Mouse (Mus musculus) liver, embryonic 15.5 days (tissue): ENCODE measurements around the gene Ppp1r12b. TPM values are rescaled to one million over a fixed set of nuclear protein-coding genes. Genes with fewer than 3 reads are reported as not detected.

Source experiments
- ATAC-seq: fragments of 200-750 bp; cut with Nextera tagmentation; 2 replicates; pipeline ENCODE4 v1.8.0; 2017; ENCODE audit warnings: moderate number of reproducible peaks, mild to moderate bottlenecking, moderate library complexity; ENCODE audit not compliant: insufficient read depth
- H3K27ac ChIP-seq: fragments of 300-500 bp; sonication (generic); replicated peaks from 2 replicates; pipeline ENCODE4 v1.5.1; 2015; ENCODE audit warnings: mild to moderate bottlenecking, inconsistent platforms
- H3K27me3 ChIP-seq: fragments of 300-500 bp; sonication (generic); 2 replicates; pipeline ENCODE4 v1.6.1; 2015; ENCODE audit warnings: mild to moderate bottlenecking, inconsistent platforms
- H3K36me3 ChIP-seq: fragments of 300-500 bp; sonication (generic); replicated peaks from 2 replicates; pipeline ENCODE4 v1.6.1; 2015; ENCODE audit warnings: moderate library complexity, mild to moderate bottlenecking, inconsistent platforms
- H3K4me1 ChIP-seq: fragments of 300-500 bp; sonication (generic); replicated peaks from 2 replicates; pipeline ENCODE4 v1.6.1; 2015; ENCODE audit warnings: inconsistent platforms
- H3K4me2 ChIP-seq: fragments of 300-500 bp; sonication (generic); 2 replicates; pipeline ENCODE4 v1.6.1; 2015; ENCODE audit warnings: moderate library complexity, mild to moderate bottlenecking, inconsistent platforms
- H3K4me3 ChIP-seq: fragments of 300-500 bp; sonication (generic); replicated peaks from 2 replicates; pipeline ENCODE4 v1.5.1; 2015; ENCODE audit warnings: mild to moderate bottlenecking, inconsistent platforms
- H3K9ac ChIP-seq: fragments of 300-500 bp; sonication (generic); 2 replicates; pipeline ENCODE4 v1.6.1; 2015; ENCODE audit warnings: moderate library complexity, mild to moderate bottlenecking, inconsistent platforms
- H3K9me3 ChIP-seq: fragments of 300-500 bp; sonication (generic); replicated peaks from 2 replicates; pipeline ENCODE4 v1.6.1; 2016; ENCODE audit warnings: inconsistent platforms
- WGBS: fragments of 180-500 bp; shearing (Covaris S2); methylation state at CpG from one replicate; pipeline ENCODE4 v1.1.7; 2015; ENCODE audit warnings: mixed read lengths; ENCODE audit not compliant: insufficient replicate concordance; 5-methylcytosine and 5-hydroxymethylcytosine counted together
- polyA plus RNA-seq: library from polyadenylated mRNA; unstranded; fragments of >200 nt; fragmentation: Nextera tagmentation; extraction: Ambion mirVana; gene quantifications from 2 replicates; pipeline ENCODE4 v1.2.1, GENCODE M21; 2015

Ppp1r12b gene
- polyA plus RNA-seq, 1 experiment from 2014 or later = 2.5 TPM

DNA sequence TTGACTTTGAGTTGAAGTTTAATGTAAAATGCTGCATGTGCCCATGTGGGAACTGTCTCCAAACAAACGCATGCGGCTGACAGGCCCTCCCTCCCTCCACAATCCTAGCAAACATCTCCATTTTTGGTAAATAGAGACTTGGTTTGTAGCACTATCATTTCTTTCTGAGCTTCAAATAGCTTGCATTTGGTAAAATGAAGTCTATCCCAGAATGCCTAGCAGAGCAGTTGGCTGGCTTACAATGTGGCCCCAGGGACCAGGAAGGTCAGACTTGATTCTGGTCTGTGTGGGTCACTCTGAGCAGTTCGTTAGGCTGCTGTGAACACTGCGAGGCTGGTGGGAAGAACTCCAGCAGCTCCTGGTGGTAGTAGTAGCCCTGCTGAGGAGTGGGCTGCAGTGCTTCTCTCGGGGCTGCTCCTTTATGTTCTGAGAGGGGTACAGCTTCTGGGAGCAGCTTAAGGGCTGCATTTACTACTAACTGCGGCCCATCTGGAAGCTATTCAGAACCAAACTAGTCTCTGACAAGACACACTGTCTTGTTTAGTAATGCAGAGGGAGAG lies 180.9 kb downstream of the Ppp1r12b start:
- Histone ChIP-seq H3K27me3 (no peaks in the 10 kb centered on the region), H3K4me2 (no peak overlapping the region), H3K4me3 (no peak overlapping the region), H3K27ac (no peak overlapping the region), H3K4me1 (peaks cover 19% of the 10 kb centered on the region), H3K9me3 (no peaks in the 10 kb centered on the region), H3K9ac (no peak overlapping the region), H3K36me3 (peaks cover 8% of the 10 kb centered on the region; the same call in 1 of the 2 replicates)
- WGBS = 67% methylated on average over 6 of the region's 6 CpGs
- ATAC-seq = no peak

DNA sequence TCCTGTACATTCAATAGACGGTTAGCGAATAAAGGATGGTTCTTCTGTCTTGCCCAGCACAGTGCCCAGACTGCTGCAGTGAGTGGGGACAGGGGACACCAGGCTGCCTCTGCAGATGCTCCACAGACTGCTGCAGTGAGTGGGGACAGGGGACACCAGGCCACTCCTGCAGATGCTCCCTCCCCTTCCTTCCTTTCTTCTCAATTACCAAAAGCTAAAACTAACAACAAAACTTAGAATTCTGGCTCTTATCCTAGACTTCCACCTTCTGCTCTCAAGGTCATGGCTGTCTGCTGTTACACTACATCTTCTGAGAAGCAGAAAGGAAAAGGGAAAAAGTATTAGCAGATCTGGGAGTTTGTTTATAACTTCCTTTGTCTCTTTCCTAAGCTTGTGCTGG lies 181.5 kb downstream of the Ppp1r12b start:
- no peaks in the 10 kb centered on the region for H3K9me3 ChIP-seq
- no peak overlapping the region for H3K4me3 ChIP-seq
- H3K36me3 ChIP-seq = peaks cover 8% of the 10 kb centered on the region; the same call in 1 of the 2 replicates
- H3K9ac ChIP-seq = no peak overlapping the region
- H3K27ac ChIP-seq = no peak overlapping the region
- 93% methylated on average over 2 of the region's 2 CpGs for WGBS
- H3K27me3 ChIP-seq = no peaks in the 10 kb centered on the region
- no peak for ATAC-seq
- peaks cover 19% of the 10 kb centered on the region for H3K4me1 ChIP-seq
- H3K4me2 ChIP-seq = no peak overlapping the region

DNA sequence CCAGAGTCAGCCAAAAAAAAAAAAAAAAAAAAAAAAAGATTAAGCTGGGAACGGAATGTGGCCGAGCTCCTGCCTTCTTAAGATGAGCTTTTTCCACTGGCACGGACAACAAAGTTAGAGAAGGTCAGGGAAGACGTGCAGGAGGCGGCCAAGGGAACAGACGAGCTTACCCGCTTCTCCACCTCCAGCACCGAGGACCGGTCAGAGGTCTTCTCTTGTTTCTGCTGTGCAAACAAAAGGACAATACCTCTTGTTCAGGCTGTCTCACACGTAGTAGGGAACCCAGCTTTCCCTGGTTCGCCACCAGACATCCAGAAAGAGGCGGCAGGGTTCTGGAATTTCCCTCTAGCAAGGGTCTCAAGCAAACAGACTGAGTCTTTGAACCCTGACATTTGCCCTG lies 182.5 kb downstream of the Ppp1r12b start:
- WGBS = 76% methylated on average over 12 of the region's 12 CpGs
- ATAC-seq = no peak
- no peaks in the 10 kb centered on the region for H3K9me3 ChIP-seq
- no peak overlapping the region for H3K27ac ChIP-seq
- H3K9ac ChIP-seq = no peak overlapping the region
- no peak overlapping the region for H3K4me2 ChIP-seq
- peaks cover 19% of the 10 kb centered on the region for H3K4me1 ChIP-seq
- H3K4me3 ChIP-seq = no peak overlapping the region
- no peaks in the 10 kb centered on the region for H3K27me3 ChIP-seq
- peaks cover 8% of the 10 kb centered on the region; the same call in 1 of the 2 replicates for H3K36me3 ChIP-seq

DNA sequence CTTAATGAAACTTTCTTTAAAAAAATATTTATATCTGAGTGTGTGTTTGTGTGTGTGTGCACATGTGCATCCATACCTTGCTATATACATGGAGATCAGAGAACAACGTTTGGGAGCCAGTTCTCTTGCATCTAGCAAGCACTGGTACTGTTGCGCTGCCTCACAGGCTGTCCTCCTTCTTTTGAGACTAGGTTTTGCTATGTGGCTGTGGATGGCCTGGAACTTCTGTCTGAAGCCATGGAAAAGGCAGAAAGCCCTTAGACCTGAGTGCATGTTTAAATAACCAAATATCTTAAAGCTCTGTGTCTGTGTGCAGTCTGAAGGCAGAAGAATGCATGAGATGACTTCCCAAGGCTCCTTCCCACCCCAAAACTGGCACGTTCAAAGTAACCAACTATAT lies 182.9 kb downstream of the Ppp1r12b start:
- Histone ChIP-seq H3K4me3 (no peak overlapping the region), H3K4me1 (peaks cover 14% of the 10 kb centered on the region), H3K4me2 (no peak overlapping the region), H3K9ac (no peak overlapping the region), H3K9me3 (no peaks in the 10 kb centered on the region), H3K27me3 (no peaks in the 10 kb centered on the region), H3K36me3 (peaks cover 8% of the 10 kb centered on the region; the same call in 1 of the 2 replicates), H3K27ac (no peak overlapping the region)
- WGBS = 73% methylated on average over 3 of the region's 3 CpGs
- no peak for ATAC-seq

DNA sequence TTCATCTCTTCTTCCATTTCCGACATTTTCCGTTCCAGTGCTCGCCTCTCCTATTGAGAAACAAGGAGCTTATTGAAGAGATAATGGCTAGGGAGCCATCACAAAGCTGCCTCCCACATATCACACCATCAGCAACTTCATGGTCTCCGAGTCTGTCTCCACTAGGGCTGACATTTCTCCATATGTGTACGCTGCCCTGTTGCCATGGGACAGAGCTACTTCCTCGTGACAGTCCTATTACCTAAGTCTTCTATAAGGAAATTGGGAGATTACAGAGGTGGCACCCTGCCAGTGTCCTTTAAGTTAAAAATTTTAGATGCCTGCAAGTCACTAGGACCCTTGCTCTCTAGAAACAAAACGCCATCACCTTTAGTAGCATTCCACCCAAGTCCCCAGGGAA lies 183.7 kb downstream of the Ppp1r12b start:
- Histone ChIP-seq H3K36me3 (peaks cover 8% of the 10 kb centered on the region; the same call in 1 of the 2 replicates), H3K9ac (no peak overlapping the region), H3K4me3 (no peak overlapping the region), H3K27me3 (no peaks in the 10 kb centered on the region), H3K27ac (no peak overlapping the region), H3K4me2 (no peak overlapping the region), H3K4me1 (peaks cover 13% of the 10 kb centered on the region; the same call in 1 of the 2 replicates), H3K9me3 (no peaks in the 10 kb centered on the region)
- 70% methylated on average over 7 of the region's 7 CpGs for WGBS
- no peak for ATAC-seq

DNA sequence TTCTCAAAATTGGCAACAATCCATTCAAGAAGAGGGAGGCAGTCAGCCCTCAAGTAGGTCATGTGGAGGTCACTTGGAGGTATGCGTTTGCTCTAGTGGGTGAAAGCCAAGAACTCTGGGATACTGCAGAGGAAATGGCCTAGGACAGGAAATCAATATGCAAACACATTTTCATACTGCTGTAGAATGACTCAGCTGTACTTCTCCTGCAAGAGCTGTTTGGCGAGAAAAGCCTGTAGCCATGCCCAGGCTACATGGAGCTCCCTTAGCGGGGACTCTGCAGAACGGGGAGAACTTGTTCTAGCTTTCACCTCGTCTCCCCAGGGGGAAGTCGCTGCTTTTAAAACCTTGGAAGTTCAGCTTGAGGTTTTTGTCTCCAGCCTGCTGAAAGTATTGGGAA lies 184.4 kb downstream of the Ppp1r12b start:
- WGBS = 70% methylated on average over 6 of the region's 6 CpGs
- Histone ChIP-seq H3K4me1 (peaks cover 13% of the 10 kb centered on the region; the same call in 1 of the 2 replicates), H3K27me3 (no peaks in the 10 kb centered on the region), H3K27ac (no peak overlapping the region), H3K36me3 (peaks cover 7% of the 10 kb centered on the region; the same call in 1 of the 2 replicates), H3K9me3 (no peaks in the 10 kb centered on the region), H3K4me3 (no peak overlapping the region), H3K4me2 (no peak overlapping the region), H3K9ac (no peak overlapping the region)
- ATAC-seq = no peak

DNA sequence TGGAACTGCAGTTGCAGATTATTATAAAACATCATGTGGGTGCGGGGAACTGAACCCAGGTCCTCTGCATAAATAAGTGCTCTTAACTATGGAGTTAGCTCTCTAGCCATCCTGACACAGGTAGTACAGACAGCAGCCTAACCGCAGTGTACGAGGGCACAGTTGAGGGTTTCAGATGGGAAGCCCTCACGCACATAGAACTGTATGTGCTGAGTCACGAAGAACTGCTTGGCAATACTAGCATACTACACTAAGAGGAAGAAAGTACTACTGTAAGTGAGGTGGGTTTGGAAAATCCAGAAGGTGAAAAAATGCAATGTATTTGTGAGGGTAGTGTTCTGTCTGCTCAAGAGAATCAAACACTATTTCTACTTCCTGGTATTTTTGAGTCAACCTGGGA lies 185.4 kb downstream of the Ppp1r12b start:
- ATAC-seq = no peak
- Histone ChIP-seq H3K36me3 (peaks cover 4% of the 10 kb centered on the region; the same call in 1 of the 2 replicates), H3K4me3 (no peak overlapping the region), H3K9me3 (no peaks in the 10 kb centered on the region), H3K4me1 (0 out of 2 replicates have a peak, but pooled peaks cover 13% of the 10 kb centered on the region), H3K4me2 (no peak overlapping the region), H3K9ac (no peak overlapping the region), H3K27ac (no peak overlapping the region), H3K27me3 (no peaks in the 10 kb centered on the region)
- WGBS = 78% methylated on average over 5 of the region's 5 CpGs

DNA sequence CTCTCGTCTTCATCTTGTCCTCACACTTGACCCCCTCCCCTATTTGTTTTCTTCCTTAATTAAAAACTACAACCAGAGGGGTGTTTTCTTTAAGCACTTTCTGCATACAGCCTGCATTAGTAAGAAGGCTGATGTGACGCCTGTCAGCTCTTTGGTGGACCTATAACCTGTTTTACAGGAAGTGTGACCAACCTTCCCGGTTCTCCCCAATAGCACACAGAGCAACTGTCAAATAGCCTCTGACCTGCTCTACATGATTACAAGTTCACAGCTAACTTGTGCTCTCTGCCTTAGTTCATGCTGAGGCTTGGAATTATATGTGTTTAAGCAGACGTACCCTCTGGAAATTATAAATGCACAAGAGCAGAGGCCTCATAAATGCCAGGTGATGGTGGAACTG lies 189.3 kb downstream of the Ppp1r12b start:
- Histone ChIP-seq H3K4me1 (0 out of 2 replicates have a peak, but pooled peaks cover 4% of the 10 kb centered on the region), H3K4me3 (no peak overlapping the region), H3K9ac (no peak overlapping the region), H3K9me3 (no peaks in the 10 kb centered on the region), H3K27me3 (no peaks in the 10 kb centered on the region), H3K27ac (no peak overlapping the region), H3K36me3 (0 out of 2 replicates have a peak, but pooled peaks cover 4% of the 10 kb centered on the region), H3K4me2 (no peak overlapping the region)
- WGBS = 61% methylated on average over 4 of the region's 4 CpGs
- no peak for ATAC-seq

DNA sequence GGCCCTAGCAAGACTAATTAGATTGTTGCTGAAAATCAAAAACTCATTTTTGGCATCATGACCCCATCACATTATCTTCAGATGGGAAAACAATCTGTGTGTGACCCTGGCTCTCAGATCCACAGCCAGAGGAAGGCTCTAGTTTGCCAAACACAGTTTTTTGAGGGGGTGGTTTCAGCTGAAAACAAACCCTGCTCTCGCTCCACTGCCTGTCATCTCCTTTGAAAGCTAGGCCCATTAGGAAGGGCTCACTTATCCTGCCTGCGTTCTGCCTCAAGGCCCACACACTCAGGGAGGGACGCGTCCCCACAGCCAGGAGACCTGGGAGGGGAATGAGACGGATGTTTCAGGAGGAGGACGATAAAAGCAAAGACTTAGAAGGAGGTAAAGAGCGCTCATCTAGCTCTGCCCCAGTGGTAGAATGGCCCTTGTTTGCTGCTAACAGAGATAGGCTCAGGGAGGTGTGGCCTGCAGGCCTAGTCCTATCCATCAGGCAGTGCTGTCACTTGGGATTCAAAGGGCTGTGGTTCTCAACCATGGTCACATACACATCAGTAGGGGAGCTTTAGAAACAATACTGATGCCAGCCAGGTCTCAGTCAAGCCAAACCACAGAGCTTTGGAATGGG lies 190.8 kb downstream of the Ppp1r12b start:
- Histone ChIP-seq H3K4me3 (no peak overlapping the region), H3K36me3 (0 out of 2 replicates have a peak, but pooled peaks cover 4% of the 10 kb centered on the region), H3K27me3 (no peaks in the 10 kb centered on the region), H3K9ac (no peak overlapping the region), H3K27ac (no peak overlapping the region), H3K9me3 (no peaks in the 10 kb centered on the region), H3K4me2 (no peak overlapping the region), H3K4me1 (0 out of 2 replicates have a peak, but pooled peaks cover 5% of the 10 kb centered on the region)
- no peak for ATAC-seq
- WGBS = 65% methylated on average over 7 of the region's 7 CpGs

DNA sequence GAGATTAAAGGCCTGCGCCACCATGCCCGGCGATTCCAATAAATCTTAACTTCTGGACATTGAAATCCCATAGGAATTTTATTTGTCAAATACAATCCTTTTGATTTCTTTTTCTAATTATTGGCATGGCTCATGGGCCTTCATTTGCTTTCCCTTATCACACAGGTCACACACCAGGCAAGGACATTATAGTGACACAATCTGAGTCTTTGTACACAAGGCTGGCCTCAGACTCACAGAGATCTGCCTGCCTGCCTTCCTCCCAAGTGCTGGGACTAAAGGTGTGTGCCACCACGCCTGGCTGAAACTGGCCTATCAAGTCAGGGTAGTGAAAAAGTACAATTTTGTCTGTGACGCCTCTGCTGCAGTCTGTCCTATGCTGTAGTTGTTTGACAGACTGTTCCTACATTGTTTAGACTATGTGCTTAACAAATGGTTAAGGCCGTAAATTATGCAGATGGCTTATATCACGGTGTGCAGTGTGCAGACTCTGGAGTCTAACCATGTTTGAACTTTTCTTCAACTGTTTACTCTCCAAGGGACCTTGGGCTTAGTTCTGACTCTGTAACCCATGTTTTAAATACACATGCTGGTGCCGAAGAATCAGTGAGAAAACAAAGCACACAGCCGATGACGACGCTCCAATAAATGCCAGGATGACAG lies 191.8 kb downstream of the Ppp1r12b start:
- H3K27ac ChIP-seq = no peak overlapping the region
- 0 out of 2 replicates have a peak, but pooled peaks cover 5% of the 10 kb centered on the region for H3K4me1 ChIP-seq
- H3K4me3 ChIP-seq = no peak overlapping the region
- H3K9me3 ChIP-seq = no peaks in the 10 kb centered on the region
- no peak overlapping the region for H3K9ac ChIP-seq
- no peak for ATAC-seq
- H3K4me2 ChIP-seq = no peak overlapping the region
- H3K27me3 ChIP-seq = no peaks in the 10 kb centered on the region
- WGBS = 75% methylated on average over 11 of the region's 11 CpGs
- H3K36me3 ChIP-seq = 0 out of 2 replicates have a peak, but pooled peaks cover 4% of the 10 kb centered on the region

DNA sequence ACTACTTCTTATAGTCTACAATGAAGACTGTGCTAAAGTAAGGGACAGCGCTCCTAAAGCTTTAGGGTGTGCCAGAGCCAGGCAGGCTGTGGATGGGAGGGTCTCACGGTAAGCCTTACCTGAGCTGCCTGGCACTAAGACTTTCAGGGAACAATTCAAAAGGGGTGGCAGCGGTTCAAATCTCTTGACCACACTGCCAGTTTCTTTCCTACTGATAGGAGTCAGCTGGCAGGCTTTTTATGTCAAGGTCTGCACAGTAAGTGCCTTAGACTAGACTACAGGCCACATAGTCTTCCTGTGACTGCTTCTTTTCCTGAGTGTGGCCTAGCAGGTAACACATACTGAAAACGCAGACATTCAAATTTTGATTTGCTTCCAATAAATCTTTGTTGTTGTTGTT lies 192.5 kb downstream of the Ppp1r12b start:
- Histone ChIP-seq H3K36me3 (0 out of 2 replicates have a peak, but pooled peaks cover 4% of the 10 kb centered on the region), H3K27ac (no peak overlapping the region), H3K27me3 (no peaks in the 10 kb centered on the region), H3K4me2 (no peak overlapping the region), H3K9me3 (no peaks in the 10 kb centered on the region), H3K9ac (no peak overlapping the region), H3K4me1 (0 out of 2 replicates have a peak, but pooled peaks cover 5% of the 10 kb centered on the region), H3K4me3 (no peak overlapping the region)
- no peak for ATAC-seq
- 72% methylated on average over 4 of the region's 4 CpGs for WGBS
